Mouse (Mus musculus) neutrophil, adult 5-6 weeks (primary cell): ENCODE data around the gene Scn5a. TPM values are rescaled to one million over a fixed set of nuclear protein-coding genes. Genes with fewer than 3 reads are reported as not detected.

Experiments used
- ATAC-seq: fragments of 151-379, 151-347 bp; 2 replicates; pipeline ENCODE4 v1.8.0; 2017; ENCODE audit warnings: mild to moderate bottlenecking, moderate TSS enrichment; ENCODE audit not compliant: insufficient number of reproducible peaks, poor library complexity, low FRiP score, severe bottlenecking; ENCODE audit errors: extremely low read depth
- total RNA-seq: library from RNA; stranded (forward); fragments of 200-1000 nt; gene quantifications from 2 replicates; pipeline ENCODE4 v1.2.3, GENCODE M21; 2017

The Scn5a gene
- total RNA-seq, 1 experiment from 2014 or later, result not detected

- no peak for ATAC-seq
Observed at GRCm38 (mm10) chr9:119568732-119569131, 10.1 kb downstream of the Scn5a start.

DNA sequence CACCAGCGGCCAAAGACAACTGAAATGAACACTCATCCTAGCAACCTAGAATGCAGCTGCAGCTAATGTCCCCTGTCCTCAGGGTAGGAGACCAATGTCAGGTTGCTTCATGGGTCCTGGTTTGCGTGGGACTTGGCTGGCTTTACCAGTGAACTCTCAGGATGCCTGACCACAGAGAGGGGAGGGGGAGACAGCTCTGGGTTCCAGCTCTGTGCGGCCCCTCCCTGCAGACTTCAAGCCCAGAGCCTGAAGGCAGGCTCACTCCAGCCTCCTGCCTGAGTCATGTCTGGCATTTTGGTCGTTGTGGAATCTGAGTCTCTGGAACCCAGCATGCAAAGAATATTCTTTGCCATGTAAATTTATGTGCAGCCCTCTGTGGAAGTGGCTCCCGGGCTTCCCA is 11.0 kb downstream of the Scn5a start:
- ATAC-seq, result no peak

- ATAC-seq, result no peak
Observed at GRCm38 (mm10) chr9:119566214-119566613, 12.6 kb downstream of the Scn5a start.

DNA sequence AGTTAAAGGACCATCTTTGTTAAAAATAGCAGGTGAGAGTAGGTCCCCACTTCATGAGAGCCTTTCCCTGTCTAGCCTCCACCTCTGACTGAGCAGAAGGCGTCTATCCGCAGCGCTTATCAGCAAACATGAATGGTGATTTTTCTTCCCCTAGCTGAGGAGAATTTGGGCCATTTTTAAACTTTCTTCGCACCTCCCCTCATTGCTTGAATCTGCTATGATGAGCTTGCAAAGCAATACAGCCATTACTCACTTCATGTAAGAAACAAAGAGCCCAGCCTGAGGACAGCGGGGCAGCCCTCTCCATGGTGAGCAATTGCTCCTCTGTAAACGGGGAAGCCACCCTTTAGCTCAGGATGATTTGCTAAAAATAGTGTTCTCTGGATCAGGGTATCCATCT is 14.0 kb downstream of the Scn5a start:
- ATAC-seq, result no peak

- no peak for ATAC-seq
Observed at GRCm38 (mm10) chr9:119563617-119564016, 15.2 kb downstream of the Scn5a start.

DNA sequence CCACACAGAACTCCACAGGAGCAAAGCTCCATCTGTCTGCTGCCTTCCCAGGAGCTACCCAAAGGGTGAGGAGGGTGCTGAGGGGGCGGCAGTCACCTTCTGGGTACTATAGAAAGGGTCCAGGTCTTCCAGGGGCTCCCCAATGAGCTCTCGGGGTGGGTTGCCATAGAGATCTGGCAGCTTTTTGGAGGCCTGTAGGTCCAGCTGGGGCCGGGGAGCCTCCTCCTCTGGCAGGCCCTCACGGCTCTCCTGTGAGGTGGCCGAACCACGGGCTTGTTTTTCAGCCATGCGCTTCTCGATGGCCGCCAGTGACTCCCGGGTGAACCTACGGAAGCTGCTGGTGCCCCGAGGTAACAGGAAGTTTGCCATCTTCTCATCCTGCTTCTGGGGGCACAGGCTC is 16.6 kb downstream of the Scn5a start:
- no peak for ATAC-seq

DNA sequence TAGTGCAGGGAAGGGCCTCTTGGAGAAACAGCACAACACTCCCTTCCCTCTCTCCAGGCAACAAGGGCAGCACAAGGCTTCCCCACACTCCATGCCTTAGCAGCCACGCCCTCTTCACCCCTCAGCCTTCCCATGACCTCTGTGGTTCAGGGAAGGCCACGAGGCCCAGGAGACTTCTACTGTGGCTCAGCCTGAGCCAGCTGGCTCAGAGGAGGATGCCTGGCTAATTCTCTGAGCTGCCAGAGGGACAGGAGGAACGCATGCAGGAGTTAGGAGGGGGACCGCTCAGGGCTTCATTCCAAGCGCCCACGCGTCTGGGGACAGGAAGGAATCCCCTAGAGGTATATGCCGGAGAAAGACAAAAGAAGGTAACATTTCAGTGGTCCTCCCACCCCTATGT is 17.1 kb downstream of the Scn5a start:
- ATAC-seq, result no peak

DNA sequence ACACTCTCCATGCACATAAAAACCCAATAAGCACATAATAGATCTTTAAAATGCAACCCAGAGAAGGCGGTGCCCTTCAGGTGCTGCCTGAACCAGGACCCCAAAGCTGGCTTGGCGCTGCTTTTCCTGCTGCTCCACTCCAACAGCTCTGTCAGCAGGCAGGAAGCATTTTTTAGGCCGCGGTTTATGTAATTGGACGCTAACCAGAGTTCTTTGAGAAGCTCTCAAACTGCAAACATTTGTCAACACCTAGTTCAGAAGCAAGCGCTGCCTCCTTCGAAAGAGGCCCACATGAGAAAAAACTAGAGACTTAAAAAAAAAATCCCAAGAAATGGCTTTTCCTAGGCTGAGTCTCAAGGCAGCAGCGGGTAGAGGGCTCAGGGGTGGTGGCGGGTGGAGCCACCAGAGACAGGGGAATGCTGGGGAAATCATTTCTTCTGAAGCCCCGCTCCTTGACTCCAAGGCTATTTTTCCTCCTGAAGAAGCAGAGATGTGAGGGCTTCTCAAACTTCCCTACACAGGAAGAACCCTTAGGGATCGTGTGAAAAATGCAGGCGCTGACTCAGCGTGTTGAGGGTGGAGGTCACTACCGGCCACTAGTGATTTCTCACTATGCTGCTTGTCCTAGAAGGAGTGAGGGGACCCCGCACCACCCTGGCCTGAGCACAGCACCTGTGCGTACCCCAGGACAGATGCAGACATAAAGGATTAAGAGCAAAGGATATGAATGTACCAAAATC is 19.1 kb downstream of the Scn5a start:
- no peak for ATAC-seq

- no peak for ATAC-seq
Observed at GRCm38 (mm10) chr9:119558119-119558854, 20.5 kb downstream of the Scn5a start.

DNA sequence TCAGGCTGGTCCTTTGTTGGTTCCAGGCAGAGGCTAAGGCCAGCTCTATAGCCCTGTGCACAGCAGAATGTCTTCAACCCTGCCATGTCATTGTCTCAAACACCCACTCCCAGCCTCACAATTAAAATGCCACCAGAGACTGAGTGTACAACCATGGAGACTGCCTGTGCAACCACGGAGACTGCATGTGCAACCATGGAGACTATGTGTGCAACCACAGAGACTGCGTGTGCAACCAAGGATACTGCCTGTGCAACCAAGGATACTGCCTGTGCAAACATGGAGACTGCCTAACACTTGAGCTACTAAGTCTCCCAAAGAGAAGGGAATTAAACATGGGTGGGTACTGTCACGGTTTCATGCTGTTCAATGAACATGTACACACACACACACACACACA is 22.8 kb downstream of the Scn5a start:
- no peak for ATAC-seq

DNA sequence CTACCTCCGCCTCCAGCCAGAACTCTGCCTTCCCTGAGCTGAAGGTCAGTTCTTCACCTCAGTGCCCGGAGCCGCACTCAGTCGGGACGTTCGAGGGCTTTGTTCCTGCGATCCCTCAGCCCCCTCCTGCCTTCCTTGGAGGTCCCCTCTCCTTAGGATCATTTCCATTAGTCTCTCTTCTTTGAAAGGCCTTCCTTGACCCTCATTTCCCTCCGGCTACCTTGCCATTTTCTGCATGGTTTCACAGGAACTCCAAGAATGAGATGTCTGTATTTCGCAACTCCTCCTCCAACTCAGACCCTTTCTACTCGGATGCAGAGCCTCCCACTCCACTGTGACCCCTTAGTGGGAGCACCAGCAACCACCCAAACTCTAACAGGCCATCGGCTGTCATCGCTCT is 31.3 kb downstream of the Scn5a start:
- no peak for ATAC-seq

GRCm38 (mm10) chr9:119547128-119547527 is 31.7 kb downstream of the Scn5a start:
- no peak for ATAC-seq

DNA sequence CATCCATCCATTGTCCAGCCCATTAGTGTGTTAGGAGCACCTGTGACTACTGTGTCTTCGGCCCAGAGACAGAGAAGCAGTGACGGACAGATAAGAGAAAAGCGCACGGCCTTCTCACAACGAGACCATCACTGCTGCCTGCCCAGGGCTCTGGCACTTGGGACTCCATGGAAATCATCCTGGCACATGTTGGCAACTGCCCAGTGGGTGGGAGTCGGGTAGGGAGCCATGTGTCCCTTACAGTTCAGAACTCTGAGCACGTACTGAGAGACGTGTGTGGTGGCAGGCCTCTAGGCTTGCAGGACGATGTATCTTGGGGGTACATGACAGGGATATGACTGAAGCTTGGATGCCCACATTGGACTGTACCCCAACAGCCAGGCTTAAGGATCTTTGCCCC is 38.1 kb downstream of the Scn5a start:
- ATAC-seq, result no peak

- ATAC-seq, result no peak
Observed at GRCm38 (mm10) chr9:119537823-119538222, 41.0 kb downstream of the Scn5a start.

DNA sequence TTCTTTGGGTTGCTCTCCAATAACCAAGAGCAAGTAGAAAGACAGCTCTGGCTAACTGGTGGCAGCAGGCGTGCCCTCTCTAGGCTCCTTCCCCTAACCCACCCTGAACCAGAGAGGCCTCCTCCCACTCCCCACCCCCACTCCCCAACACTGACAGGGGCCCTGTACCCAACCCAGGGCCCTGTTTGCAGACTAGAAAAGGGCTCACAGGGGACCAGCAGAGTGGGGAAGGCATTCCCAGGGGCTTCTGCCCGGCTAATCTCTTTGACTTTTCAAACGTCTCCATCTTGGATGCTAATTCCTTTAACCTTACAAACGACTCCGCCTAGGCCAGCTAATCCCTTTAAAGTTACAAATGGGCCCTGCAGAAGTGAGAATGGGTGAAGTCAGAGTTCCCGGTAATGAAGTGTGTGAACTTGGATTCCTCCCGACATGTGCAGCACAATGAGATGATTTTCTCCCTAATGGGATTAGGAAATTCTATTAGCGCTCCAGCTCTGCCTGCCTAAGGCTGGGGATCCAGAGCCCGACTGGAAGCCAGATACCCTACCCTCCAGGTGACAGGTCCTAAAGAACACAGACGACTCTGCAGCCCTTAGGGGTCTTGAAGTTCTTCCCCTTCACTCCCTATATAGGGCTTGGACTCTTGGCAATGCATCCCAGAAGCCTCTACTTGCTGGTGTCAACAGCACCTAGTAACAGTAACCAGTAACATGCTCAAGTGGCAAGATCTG is 47.0 kb downstream of the Scn5a start:
- no peak for ATAC-seq

DNA sequence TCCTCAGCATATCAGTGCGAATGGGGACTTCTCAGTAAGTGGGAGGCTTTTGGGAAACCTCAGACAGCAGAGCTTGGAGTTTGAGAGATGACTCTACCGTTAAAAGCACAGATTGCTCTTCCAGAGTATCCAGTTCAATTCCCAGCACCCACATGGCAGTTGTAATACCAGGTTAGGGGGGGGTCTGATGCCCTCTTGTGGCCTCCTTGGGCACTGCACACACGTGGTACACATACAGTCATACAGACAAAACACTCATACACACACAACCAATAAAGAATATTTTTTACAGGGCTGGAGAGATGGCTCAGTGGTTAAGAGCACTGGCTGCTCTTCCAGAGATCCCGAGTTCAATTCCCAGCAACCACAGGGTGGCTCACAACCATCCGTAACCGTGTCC is 54.3 kb downstream of the Scn5a start:
- no peak for ATAC-seq

DNA sequence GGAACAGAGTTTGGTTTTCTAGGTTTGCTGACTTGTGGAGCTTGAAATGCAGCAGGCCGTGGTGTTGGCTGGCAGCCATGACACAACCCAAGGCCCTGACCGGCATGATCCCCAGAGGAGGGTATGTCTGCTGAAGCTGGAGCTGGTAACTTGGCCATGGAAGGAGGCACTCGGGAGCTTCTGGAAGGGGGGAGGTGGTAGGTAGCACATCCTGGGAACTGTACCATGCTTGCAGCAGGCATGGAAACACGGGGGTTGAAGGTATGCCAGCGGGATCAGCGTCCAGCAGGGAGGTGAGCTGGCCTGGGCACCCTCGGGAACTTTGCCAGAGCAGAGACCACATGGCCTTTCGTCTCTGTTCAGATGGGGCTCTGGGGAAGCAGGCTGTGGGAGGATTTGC is 55.5 kb downstream of the Scn5a start:
- ATAC-seq, result no peak

DNA sequence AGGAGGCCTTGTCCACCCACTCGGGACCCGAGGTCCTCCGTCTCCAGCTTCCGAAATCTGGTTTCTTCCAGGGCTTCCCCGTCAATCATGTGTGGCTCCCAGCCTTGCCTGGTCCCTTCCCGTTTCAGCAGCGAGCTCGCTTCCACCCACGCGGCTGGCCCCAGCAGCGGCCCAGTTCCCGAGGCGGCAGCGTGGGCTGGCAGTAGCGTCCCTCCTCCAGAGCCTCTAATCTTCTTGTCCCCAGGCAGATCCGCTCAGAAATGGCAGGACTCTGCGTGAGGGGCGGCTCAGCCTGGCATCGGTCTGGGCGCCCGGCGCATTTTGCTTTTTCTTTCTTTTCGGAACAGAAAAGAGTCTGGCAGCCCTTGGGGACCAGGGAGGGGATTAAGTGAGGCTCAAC is 59.7 kb downstream of the Scn5a start:
- no peak for ATAC-seq

GRCm38 (mm10) chr9:119518177-119518576 is 60.6 kb downstream of the Scn5a start:
- ATAC-seq, result no peak

DNA sequence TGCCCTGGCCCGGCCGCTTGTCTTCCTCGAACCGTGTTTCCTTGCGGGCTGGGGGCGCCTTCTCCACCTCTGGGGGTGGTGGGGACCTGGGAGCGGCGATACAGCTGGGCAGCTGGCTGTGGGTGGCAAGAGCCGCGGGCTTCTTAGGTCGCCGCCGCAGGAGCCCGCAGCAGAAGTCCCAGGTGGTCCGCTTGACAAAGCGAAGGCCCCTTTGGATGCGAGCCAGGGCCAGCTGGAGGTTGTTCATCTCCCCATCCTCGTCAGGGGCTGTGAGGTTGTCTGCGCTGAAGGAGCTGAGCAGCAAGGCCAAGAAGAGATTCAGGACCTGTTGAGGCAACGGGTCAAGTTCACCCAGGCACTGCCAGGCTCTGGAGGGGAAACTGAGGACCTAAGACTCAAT is 61.3 kb downstream of the Scn5a start:
- ATAC-seq, result no peak
